Mouse (Mus musculus) spleen, adult 2 months (tissue): ENCODE data around the gene Spns2. TPM values are rescaled to one million over a fixed set of nuclear protein-coding genes. Genes with fewer than 3 reads are reported as not detected.

ENCODE experiments used
- DNase-seq, 2 experiments: peaks; one replicate each; pipeline versions ENCODE4 v3.0.0 to v3.0.0-alpha.2; 2012 to 2021; ENCODE audit warnings: low spot score in 2 of 2, low read depth in 1 of 2
- H3K27ac ChIP-seq: fragments of 200-500 bp; 2 replicates; pipeline ENCODE4 v1.5.1; 2012; ENCODE audit warnings: low read length, inconsistent platforms; ENCODE audit not compliant: insufficient read depth
- H3K27me3 ChIP-seq: fragments of 200-500 bp; 2 replicates; pipeline ENCODE4 v1.6.1; 2012; ENCODE audit warnings: mild to moderate bottlenecking, moderate library complexity, low read length, inconsistent platforms; ENCODE audit not compliant: control insufficient read depth, insufficient read depth
- H3K36me3 ChIP-seq: fragments of 200-500 bp; 2 replicates; pipeline ENCODE4 v1.6.1; 2012; ENCODE audit warnings: mild to moderate bottlenecking, low read length, inconsistent platforms; ENCODE audit not compliant: control insufficient read depth, insufficient read depth
- H3K4me1 ChIP-seq: fragments of 200-500 bp; 2 replicates; pipeline ENCODE4 v1.6.1; 2011; ENCODE audit warnings: inconsistent platforms; ENCODE audit not compliant: control insufficient read depth, insufficient read depth, insufficient read length
- H3K4me3 ChIP-seq: fragments of 200-500 bp; 2 replicates; pipeline ENCODE4 v1.5.1; 2011; ENCODE audit warnings: mild to moderate bottlenecking, inconsistent platforms; ENCODE audit not compliant: insufficient read depth, insufficient read length; ENCODE audit errors: extremely low read depth
- CTCF ChIP-seq: fragments of 200-500 bp; IDR thresholded peaks from 2 replicates; pipeline ENCODE4 v1.5.1; 2011; ENCODE audit warnings: mild to moderate bottlenecking, inconsistent platforms; ENCODE audit not compliant: insufficient read depth, insufficient read length, insufficient replicate concordance; ENCODE audit errors: extremely low read depth
- POLR2A ChIP-seq: fragments of 200-500 bp; IDR thresholded peaks from 2 replicates; pipeline ENCODE4 v1.6.1; 2011; ENCODE audit warnings: low read depth, low read length, inconsistent platforms
- WGBS: fragments of 180-500 bp; shearing (Covaris S2); methylation state at CpG from one replicate; pipeline ENCODE4 v1.1.7; 2018; 5-methylcytosine and 5-hydroxymethylcytosine counted together
- polyA plus RNA-seq: library from polyadenylated mRNA; depleted of rRNA; stranded (reverse); fragments of >200 nt; gene quantifications from 2 replicates; pipeline ENCODE4 v1.2.3, GENCODE M21; 2012

The Spns2 gene
- polyA plus RNA-seq, 1 experiment = 43.4 TPM

DNA sequence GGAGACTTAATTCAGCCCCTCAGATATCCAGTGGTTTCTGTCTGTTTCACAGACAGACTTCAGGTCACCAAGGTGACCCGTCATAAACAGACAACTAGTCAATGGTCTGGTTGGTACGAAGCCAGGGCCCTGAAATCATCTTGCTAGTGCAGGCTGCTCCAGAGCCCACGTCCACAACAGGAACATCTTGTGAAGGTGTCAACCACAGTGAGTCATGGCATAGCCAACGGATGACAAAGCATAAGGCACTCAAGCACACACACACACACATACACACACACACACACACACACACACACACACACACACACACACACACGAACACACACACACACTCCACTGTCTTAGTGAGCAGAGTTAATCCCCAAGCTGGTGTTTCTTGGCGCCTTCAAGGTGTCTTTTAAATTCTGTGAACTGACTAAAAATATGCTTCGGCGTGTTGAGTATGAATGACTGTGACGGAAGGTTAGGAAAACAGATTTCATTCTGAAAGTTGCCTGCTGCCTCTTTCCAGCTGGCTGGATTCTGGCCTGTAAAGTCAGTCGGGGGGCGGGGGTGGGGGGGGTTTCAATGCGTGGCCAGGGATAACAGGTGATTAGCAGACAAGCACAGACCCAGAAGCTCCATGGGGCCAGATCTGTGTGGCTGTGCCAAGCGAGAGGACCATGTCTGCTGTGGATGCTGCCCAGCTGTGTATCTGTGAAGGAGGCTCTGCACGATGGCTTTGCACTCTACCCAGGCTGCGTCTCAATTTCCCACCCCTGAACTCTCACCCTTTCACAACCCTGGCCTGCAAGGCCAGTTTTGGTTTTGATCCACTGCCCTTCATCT is 1.6 kb upstream of the Spns2 start:
- no peaks in the 10 kb centered on the region for H3K36me3 ChIP-seq
- 58% methylated on average over 15 of the region's 15 CpGs for WGBS
- DNase-seq = no peak
- no peaks in the 10 kb centered on the region; the same call in 1 of the 2 replicates for H3K27me3 ChIP-seq
- TF ChIP-seq POLR2A (no peak), CTCF (no peak)
- H3K27ac ChIP-seq = no peak overlapping the region
- H3K4me1 ChIP-seq = peaks cover 15% of the 10 kb centered on the region
- no peak overlapping the region for H3K4me3 ChIP-seq

DNA sequence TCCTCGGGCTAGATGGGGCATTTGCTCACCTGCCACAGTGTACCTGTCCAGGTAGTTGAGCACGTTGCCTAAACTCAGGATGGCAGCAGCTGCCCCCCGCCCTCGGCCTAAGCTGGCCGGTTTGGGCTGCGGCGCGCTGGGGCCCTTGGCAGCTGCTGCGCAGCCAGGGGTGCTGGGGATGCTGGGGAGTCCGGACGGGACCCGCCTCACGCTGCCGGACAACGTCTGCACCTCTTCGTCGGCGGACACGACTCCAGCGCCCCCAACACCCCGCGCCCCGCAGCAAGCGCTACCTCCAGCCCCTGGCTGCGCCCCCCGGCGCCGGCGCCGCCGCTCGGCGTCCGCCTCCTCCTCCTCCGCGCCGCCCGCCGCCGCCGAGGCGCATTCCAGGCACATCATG is 307 bp downstream of the Spns2 start:
- no peak for DNase-seq
- Histone ChIP-seq H3K4me3 (peak overlapping the region; percentile 67), H3K27me3 (no peaks in the 10 kb centered on the region; the same call in 1 of the 2 replicates), H3K36me3 (no peaks in the 10 kb centered on the region), H3K27ac (0 out of 2 replicates have a peak overlapping the region, but pooled peaks have one; percentile 4), H3K4me1 (peaks cover 15% of the 10 kb centered on the region)
- 2% methylated on average over 34 of the region's 42 CpGs for WGBS
- TF ChIP-seq CTCF (no peak), POLR2A (no peak)

DNA sequence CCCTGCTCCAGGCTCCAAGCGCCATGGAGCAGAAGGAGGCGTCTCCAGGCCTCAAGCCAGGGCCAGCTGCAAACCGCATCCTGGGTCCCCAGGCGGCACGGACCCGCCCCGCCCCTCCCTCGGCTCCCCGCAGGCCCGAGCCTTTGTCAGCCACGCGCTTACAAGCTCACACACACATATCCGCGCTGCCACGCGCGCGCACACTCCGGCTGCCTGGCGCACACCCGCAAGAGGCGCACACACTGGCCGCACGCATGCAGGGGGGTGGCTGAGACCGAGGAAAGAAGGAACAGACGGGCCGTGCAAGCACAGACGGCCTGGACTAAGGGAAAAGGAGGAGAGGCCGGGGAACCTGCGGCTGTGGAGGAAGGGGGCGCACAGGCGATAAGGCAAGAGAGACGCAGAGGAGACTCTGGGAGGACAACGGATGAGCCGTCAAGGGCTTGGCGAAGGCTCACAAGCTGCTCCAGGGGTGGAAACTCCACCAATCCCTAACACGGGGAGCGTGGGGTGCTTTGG is 892 bp downstream of the Spns2 start:
- no peak for TF ChIP-seq CTCF
- no peak for TF ChIP-seq POLR2A
- DNase-seq = peak in 1 of 2 experiments; percentile 24
- Histone ChIP-seq H3K36me3 (no peaks in the 10 kb centered on the region), H3K27ac (0 out of 2 replicates have a peak overlapping the region, but pooled peaks have one; percentile 4), H3K4me1 (peaks cover 15% of the 10 kb centered on the region), H3K27me3 (no peaks in the 10 kb centered on the region; the same call in 1 of the 2 replicates), H3K4me3 (peak overlapping the region; percentile 67)
- WGBS = under 1% methylated on average over 38 of the region's 38 CpGs

DNA sequence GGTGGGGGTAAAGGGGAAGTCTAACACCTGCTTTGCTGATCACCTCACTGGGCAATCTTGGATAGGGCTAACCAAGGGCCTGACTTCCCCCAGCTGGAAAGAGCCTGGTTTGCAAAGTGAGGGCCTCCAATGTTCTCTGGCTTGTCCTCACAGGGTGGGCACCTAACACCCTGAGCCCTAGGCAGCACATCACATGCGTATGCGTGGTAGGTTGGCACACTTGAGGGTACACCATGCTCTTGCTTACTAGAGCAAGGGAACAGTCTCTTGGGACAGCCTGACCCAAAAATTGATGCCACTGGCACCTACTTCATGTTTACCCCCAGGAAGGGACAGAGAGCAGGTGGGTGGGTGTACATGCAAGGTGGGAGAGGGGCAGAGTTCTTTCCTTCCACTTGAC is 2.0 kb downstream of the Spns2 start:
- no peak overlapping the region for H3K27ac ChIP-seq
- H3K27me3 ChIP-seq = no peaks in the 10 kb centered on the region; the same call in 1 of the 2 replicates
- H3K4me1 ChIP-seq = peaks cover 15% of the 10 kb centered on the region
- TF ChIP-seq CTCF = no peak
- TF ChIP-seq POLR2A = no peak
- 52% methylated on average over 2 of the region's 2 CpGs for WGBS
- no peak for DNase-seq
- H3K36me3 ChIP-seq = no peaks in the 10 kb centered on the region
- no peak overlapping the region for H3K4me3 ChIP-seq

DNA sequence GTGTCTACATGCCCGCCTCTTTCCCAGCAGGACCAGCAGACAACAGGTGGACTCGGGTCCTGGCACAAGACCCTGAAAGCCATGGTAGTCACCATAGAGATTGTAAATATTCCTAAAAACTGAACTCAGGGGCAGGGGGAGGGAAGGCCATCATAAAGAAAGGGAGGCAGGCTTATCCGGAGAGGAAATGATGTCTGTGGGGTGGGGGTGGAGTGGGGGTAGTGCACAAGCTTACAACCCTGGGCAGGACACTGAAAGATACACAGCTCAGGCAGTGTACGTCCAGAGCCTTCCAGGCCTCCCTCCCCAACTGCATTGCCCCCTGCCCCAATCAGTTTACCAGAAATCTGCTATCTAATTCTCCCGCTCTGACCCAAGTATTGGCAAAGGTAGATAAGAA is 2.5 kb downstream of the Spns2 start:
- no peak for DNase-seq
- TF ChIP-seq POLR2A (no peak), CTCF (no peak)
- H3K27me3 ChIP-seq = no peaks in the 10 kb centered on the region; the same call in 1 of the 2 replicates
- no peak overlapping the region for H3K4me3 ChIP-seq
- WGBS = 42% methylated on average over 5 of the region's 5 CpGs
- H3K36me3 ChIP-seq = no peaks in the 10 kb centered on the region
- H3K4me1 ChIP-seq = peaks cover 15% of the 10 kb centered on the region
- H3K27ac ChIP-seq = no peak overlapping the region

DNA sequence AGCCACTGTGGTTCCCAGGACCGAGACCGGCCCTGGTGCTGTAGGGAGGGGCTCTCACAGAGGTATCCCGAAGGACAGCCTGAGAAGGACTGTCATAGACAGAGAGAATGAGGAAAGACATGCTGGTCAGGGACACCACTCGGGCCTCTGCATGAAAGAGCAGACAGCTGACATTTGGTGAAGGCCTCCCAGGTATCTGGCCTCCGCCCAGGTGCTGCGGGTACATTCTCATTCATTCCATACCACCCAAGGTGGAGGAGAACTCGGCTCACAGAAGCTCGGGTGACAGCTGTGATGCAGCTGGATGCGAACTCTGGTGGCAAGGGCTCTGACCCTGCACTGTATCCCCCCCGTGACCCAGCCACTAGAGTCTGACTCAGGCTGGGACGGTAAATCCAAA is 3.7 kb downstream of the Spns2 start:
- H3K36me3 ChIP-seq = no peaks in the 10 kb centered on the region
- no peaks in the 10 kb centered on the region; the same call in 1 of the 2 replicates for H3K27me3 ChIP-seq
- H3K4me1 ChIP-seq = peaks cover 15% of the 10 kb centered on the region
- H3K4me3 ChIP-seq = no peak overlapping the region
- H3K27ac ChIP-seq = no peak overlapping the region
- TF ChIP-seq CTCF (no peak), POLR2A (no peak)
- 69% methylated on average over 11 of the region's 11 CpGs for WGBS
- no peak for DNase-seq
